Mouse (Mus musculus) MEL (cell line): ENCODE measurements around the gene Clint1. TPM values are rescaled to one million over a fixed set of nuclear protein-coding genes. Genes with fewer than 3 reads are reported as not detected.

Experiments used
- DNase-seq: peaks from one replicate; pipeline ENCODE4 v3.0.0; 2011; ENCODE audit warnings: low read depth, low spot score
- H3K27ac ChIP-seq: 2 replicates; pipeline ENCODE4 v1.5.1; 2012; ENCODE audit warnings: low read depth, mild to moderate bottlenecking, control low read depth, low read length, moderate library complexity; ENCODE audit not compliant: control insufficient read depth
- H3K27me3 ChIP-seq, 2 experiments: fragments of 150-350 bp in 1 of 2; sonication (generic) in 1 of 2; 2 replicates each; pipeline ENCODE4 v1.6.1; 2012; ENCODE audit warnings: low read length in 2 of 2, mild to moderate bottlenecking in 2 of 2, improper control_type of control experiment in 1 of 2, moderate library complexity in 1 of 2; ENCODE audit not compliant: insufficient read depth in 2 of 2, control insufficient read depth in 1 of 2
- H3K36me3 ChIP-seq, 2 experiments: 2 replicates each; pipeline ENCODE4 v1.6.1; 2012 to 2014; ENCODE audit warnings: low read length in 2 of 2, improper control_type of control experiment in 1 of 2, inconsistent platforms in 1 of 2, mild to moderate bottlenecking in 1 of 2; ENCODE audit not compliant: insufficient read depth in 2 of 2, control insufficient read depth in 1 of 2
- H3K4me1 ChIP-seq, 2 experiments: fragments of 150-350 bp in 1 of 2; sonication (generic) in 1 of 2; 2 replicates each; pipeline ENCODE4 v1.6.1; 2012; ENCODE audit warnings: low read length in 2 of 2, improper control_type of control experiment in 1 of 2, mild to moderate bottlenecking in 1 of 2; ENCODE audit not compliant: insufficient read depth in 2 of 2, control insufficient read depth in 1 of 2
- H3K4me3 ChIP-seq, 2 experiments: fragments of 150-350 bp in 1 of 2; sonication (generic) in 1 of 2; 2 replicates each; pipeline ENCODE4 v1.5.1; 2012; ENCODE audit warnings: low read depth in 2 of 2, low read length in 2 of 2, mild to moderate bottlenecking in 2 of 2, moderate library complexity in 2 of 2, control low read depth in 1 of 2, improper control_type of control experiment in 1 of 2; ENCODE audit not compliant: control insufficient read depth in 1 of 2, insufficient read depth in 1 of 2
- H3K79me2 ChIP-seq: 2 replicates; pipeline ENCODE4 v1.6.1; 2012; ENCODE audit warnings: mild to moderate bottlenecking, low read length, moderate library complexity; ENCODE audit not compliant: control insufficient read depth, poor library complexity, insufficient read depth
- H3K9ac ChIP-seq: 2 replicates; pipeline ENCODE4 v1.6.1; 2012; ENCODE audit warnings: low read depth, mild to moderate bottlenecking, control low read depth, low read length, moderate library complexity; ENCODE audit not compliant: control insufficient read depth, poor library complexity, severe bottlenecking
- H3K9me3 ChIP-seq: fragments of 150-350 bp; sonication (generic); replicated peaks from 2 replicates; pipeline ENCODE4 v1.6.1; 2012; ENCODE audit warnings: mild to moderate bottlenecking, low read length, improper control_type of control experiment, moderate library complexity; ENCODE audit not compliant: insufficient read depth
- BHLHE40 ChIP-seq: IDR thresholded peaks from 2 replicates; pipeline ENCODE4 v1.6.1; 2012; ENCODE audit warnings: low read depth, mild to moderate bottlenecking, inconsistent platforms, low read length, improper control_type of control experiment, borderline replicate concordance
- ELF1 ChIP-seq: IDR thresholded peaks from 2 replicates; pipeline ENCODE4 v1.6.1; 2014; ENCODE audit warnings: low read depth, mild to moderate bottlenecking, inconsistent platforms, low read length, improper control_type of control experiment, moderate library complexity
- EP300 ChIP-seq, 2 experiments: IDR thresholded peaks; 2 replicates each; pipeline ENCODE4 v1.6.1; 2011; ENCODE audit warnings: improper control_type of control experiment in 2 of 2, low read length in 2 of 2, low read depth in 1 of 2, mild to moderate bottlenecking in 1 of 2
- ETS1 ChIP-seq: IDR thresholded peaks from 2 replicates; pipeline ENCODE4 v1.6.1; 2012; ENCODE audit warnings: low read depth, mild to moderate bottlenecking, inconsistent platforms, low read length, improper control_type of control experiment, moderate library complexity
- HCFC1 ChIP-seq: IDR thresholded peaks from 2 replicates; pipeline ENCODE4 v1.6.1; 2012; ENCODE audit warnings: low read depth, mild to moderate bottlenecking, inconsistent platforms, low read length, improper control_type of control experiment, moderate library complexity
- JUND ChIP-seq: IDR thresholded peaks from 2 replicates; pipeline ENCODE4 v1.6.1; 2011; ENCODE audit warnings: low read depth, mild to moderate bottlenecking, improper control_type of control experiment, low read length
- MAFK ChIP-seq: IDR thresholded peaks from 2 replicates; pipeline ENCODE4 v1.6.1; 2011; ENCODE audit warnings: low read depth, mild to moderate bottlenecking, low read length, improper control_type of control experiment, borderline replicate concordance
- MAZ ChIP-seq: IDR thresholded peaks from 2 replicates; pipeline ENCODE4 v1.6.1; 2012; ENCODE audit warnings: low read depth, mild to moderate bottlenecking, inconsistent platforms, low read length, improper control_type of control experiment
- MXI1 ChIP-seq: IDR thresholded peaks from 2 replicates; pipeline ENCODE4 v1.6.1; 2011; ENCODE audit warnings: mild to moderate bottlenecking, low read depth, low read length, improper control_type of control experiment
- MYB ChIP-seq: IDR thresholded peaks from 2 replicates; pipeline ENCODE4 v1.6.1; 2011; ENCODE audit warnings: mild to moderate bottlenecking, low read depth, low read length, improper control_type of control experiment
- POLR2AphosphoS2 ChIP-seq: IDR thresholded peaks from 2 replicates; pipeline ENCODE4 v1.6.1; 2011; ENCODE audit warnings: low read length, improper control_type of control experiment
- POLR2AphosphoS5 ChIP-seq: IDR thresholded peaks from 2 replicates; pipeline ENCODE4 v1.6.1; 2012; ENCODE audit warnings: low read depth, borderline replicate concordance, mild to moderate bottlenecking, inconsistent platforms, low read length, moderate library complexity, mixed read lengths
- SIN3A ChIP-seq: IDR thresholded peaks from 2 replicates; pipeline ENCODE4 v1.6.1; 2012; ENCODE audit warnings: low read length, improper control_type of control experiment, inconsistent platforms
- TBP ChIP-seq: IDR thresholded peaks from 2 replicates; pipeline ENCODE4 v1.8.0; 2011; ENCODE audit warnings: low read depth, low read length, improper control_type of control experiment
- TCF12 ChIP-seq: IDR thresholded peaks from 2 replicates; pipeline ENCODE4 v1.6.1; 2014; ENCODE audit warnings: low read depth, mild to moderate bottlenecking, inconsistent platforms, low read length, improper control_type of control experiment, moderate library complexity
- UBTF ChIP-seq: IDR thresholded peaks from 2 replicates; pipeline ENCODE4 v1.6.1; 2012; ENCODE audit warnings: low read depth, mild to moderate bottlenecking, inconsistent platforms, low read length, improper control_type of control experiment, moderate library complexity, borderline replicate concordance; ENCODE audit not compliant: insufficient read depth
- ZMIZ1 ChIP-seq: IDR thresholded peaks from 2 replicates; pipeline ENCODE4 v1.6.1; 2012; ENCODE audit warnings: low read depth, mild to moderate bottlenecking, inconsistent platforms, low read length, improper control_type of control experiment, moderate library complexity
- polyA plus RNA-seq, 2 experiments: library from polyadenylated mRNA; stranded (reverse) in 1 of 2; unstranded in 1 of 2; fragments of >175 nt in 1 of 2; fragments of >200 nt in 1 of 2; gene quantifications; 2 replicates each; pipeline versions ENCODE4 v1.2.1 to v1.2.4; 2012; ENCODE audit warnings: low replicate concordance in 2 of 2, low read depth in 1 of 2; ENCODE audit not compliant: insufficient read length in 2 of 2, insufficient read depth in 1 of 2, missing spikeins in 1 of 2
- total RNA-seq: library from RNA; depleted of rRNA; stranded (reverse); fragments of 300-350 nt; gene quantifications from 2 replicates; pipeline ENCODE4 v1.2.3, GENCODE M21; 2012

Clint1 gene
- total and polyA plus RNA-seq, 3 experiments: 58.5 to 184 (median 102) TPM

DNA sequence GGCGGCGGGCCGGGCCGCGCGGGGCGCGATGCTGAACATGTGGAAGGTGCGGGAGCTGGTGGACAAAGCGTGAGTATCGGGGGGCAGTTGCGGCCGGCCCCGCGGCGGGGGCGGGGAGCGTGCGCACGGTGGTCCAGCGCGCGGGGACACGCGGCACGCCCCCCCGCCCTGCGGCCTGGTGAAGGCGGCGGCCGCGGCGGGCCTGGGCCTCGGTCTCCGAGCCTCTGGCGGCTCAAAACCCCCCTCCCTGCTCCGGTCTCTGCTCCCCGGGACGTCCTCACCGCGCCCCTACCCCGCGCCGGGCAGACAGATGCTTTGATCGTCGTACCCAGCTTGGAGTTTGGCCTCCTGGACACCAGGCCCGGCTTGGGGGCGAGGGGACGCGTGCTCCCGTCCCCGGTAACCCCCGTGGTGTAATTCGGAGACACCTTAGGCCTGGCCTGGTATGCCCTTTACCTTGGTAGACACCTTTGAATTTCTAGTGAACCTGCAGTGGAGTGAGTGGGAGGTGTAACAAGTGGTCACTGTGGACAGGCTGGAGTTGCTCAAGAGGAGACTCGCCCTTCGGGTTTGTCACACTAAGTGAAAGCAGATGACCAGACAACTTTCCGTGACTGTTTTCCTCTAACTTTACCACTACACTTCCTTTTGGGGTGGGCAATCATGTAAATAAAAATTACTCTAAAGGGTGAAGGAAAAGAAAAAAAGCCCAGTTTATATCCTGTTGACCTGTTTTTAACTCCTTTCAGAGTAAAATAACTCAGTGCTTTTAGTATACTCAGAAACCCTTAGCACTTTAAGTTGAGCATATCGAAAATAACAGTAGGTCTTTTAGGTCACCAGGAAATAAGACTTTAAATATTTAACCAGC lies 508 bp downstream of the Clint1 start:
- no peak for TF ChIP-seq BHLHE40
- TF ChIP-seq UBTF: 0 out of 2 replicates have a peak, but pooled peaks have one; percentile 13
- peak; percentile 34; the same call in 1 of the 2 replicates for TF ChIP-seq MAZ
- TF ChIP-seq ZMIZ1: 0 out of 2 replicates have a peak, but pooled peaks have one; percentile 3
- TF ChIP-seq ELF1: no peak
- 0 out of 2 replicates have a peak, but pooled peaks have one; percentile 5 for TF ChIP-seq MYB
- peak overlapping the region; percentile 97 for H3K9ac ChIP-seq
- peaks cover 28 to 34% of the 10 kb centered on the region in 2 experiments for H3K4me1 ChIP-seq
- no peaks in the 10 kb centered on the region for H3K9me3 ChIP-seq
- peak overlapping the region; percentile 91 for H3K27ac ChIP-seq
- H3K4me3 ChIP-seq: peak overlapping the region; percentile 66 to 97
- DNase-seq: peak; percentile 63
- H3K36me3 ChIP-seq: peaks cover 5 to 48% of the 10 kb centered on the region in 2 experiments
- peaks cover 0 to 2% of the 10 kb centered on the region in 2 experiments; a peak in 1 of 4 replicates for H3K27me3 ChIP-seq
- H3K79me2 ChIP-seq: peaks cover 49% of the 10 kb centered on the region

DNA sequence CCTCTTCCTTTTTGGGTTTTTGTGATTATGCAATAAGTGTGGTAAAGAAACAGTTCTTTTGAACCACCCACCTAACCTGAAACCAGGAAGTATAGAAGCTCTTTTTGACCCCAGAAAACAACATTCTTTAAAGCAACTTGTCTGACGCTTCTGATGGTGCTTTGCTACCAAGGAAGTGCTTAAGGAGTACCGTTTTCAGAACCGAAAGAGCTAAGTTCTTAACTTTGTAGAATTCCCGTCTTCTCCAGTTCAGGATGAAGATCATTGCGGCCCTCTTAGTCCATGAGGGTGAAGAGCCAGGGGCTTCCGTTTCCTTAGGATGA lies 1.1 kb downstream of the Clint1 start:
- peak overlapping the region; percentile 91 for H3K27ac ChIP-seq
- H3K27me3 ChIP-seq: peaks cover 0 to 2% of the 10 kb centered on the region in 2 experiments; a peak in 1 of 4 replicates
- H3K36me3 ChIP-seq: peaks cover 9 to 53% of the 10 kb centered on the region in 2 experiments
- 0 out of 2 replicates have a peak, but pooled peaks have one; percentile 62 for TF ChIP-seq UBTF
- no peak for TF ChIP-seq JUND
- no peak for TF ChIP-seq MAFK
- TF ChIP-seq POLR2AphosphoS5: no peak
- TF ChIP-seq EP300 (IDR thresholded peaks at IDR 0.05; ENCODE audit: low read depth in 1 of 2, low read length in 2 of 2): peak; percentile 48 to 53; a peak in 2 of 4 replicates
- peak; percentile 83 for TF ChIP-seq ELF1
- TF ChIP-seq HCFC1: peak; percentile 58; the same call in 1 of the 2 replicates
- peak; percentile 21; the same call in 1 of the 2 replicates for TF ChIP-seq TCF12
- TF ChIP-seq ETS1: peak; percentile 62; the same call in 1 of the 2 replicates
- no peak for TF ChIP-seq POLR2AphosphoS2
- TF ChIP-seq TBP: peak; percentile 13; the same call in 1 of the 2 replicates
- TF ChIP-seq MXI1: peak; percentile 38; the same call in 1 of the 2 replicates
- peak; percentile 92 for TF ChIP-seq SIN3A
- H3K9me3 ChIP-seq: no peaks in the 10 kb centered on the region
- peaks cover 33 to 34% of the 10 kb centered on the region in 2 experiments for H3K4me1 ChIP-seq
- peaks cover 54% of the 10 kb centered on the region for H3K79me2 ChIP-seq
- peak overlapping the region; percentile 97 for H3K9ac ChIP-seq
- peak; percentile 78 for DNase-seq
- peak overlapping the region; percentile 66 for H3K4me3 ChIP-seq
